Mouse (Mus musculus): ENCODE measurements at regions not wholly inside any gene's neighbourhood (a gene's known extent, or its start where the extent isn't known, plus 50 kb on each side); places are given as distances from the start of the nearest gene placed in this dataset.
"Not testable (repeated sequence)": the region's sequence is repeated elsewhere in the genome, so short reads cannot be mapped to it uniquely, and the experiment has no call there.

- DNase-seq, result no peak
Observed at GRCm38 (mm10) chr7:82047456-82047855, 55.4 kb upstream of the Bnc1 start.

- DNase-seq, result peak; percentile 53 to 69
Observed at GRCm38 (mm10) chr7:82053411-82053810, 61.3 kb upstream of the Bnc1 start.

GRCm38 (mm10) chr7:82056551-82057230 is 64.6 kb upstream of the Bnc1 start:
- peak; percentile 14 to 24 for DNase-seq

- DNase-seq, result peak in 1 of 2 experiments; percentile 27
Observed at GRCm38 (mm10) chr7:82063407-82063806, 71.3 kb upstream of the Bnc1 start.

- DNase-seq, result no peak
Observed at GRCm38 (mm10) chr7:82069629-82070450, 77.7 kb upstream of the Bnc1 start.

- no peak for DNase-seq
Observed at GRCm38 (mm10) chr7:82070946-82071727, 79.0 kb upstream of the Bnc1 start.

GRCm38 (mm10) chr7:82075359-82075758 is 83.3 kb upstream of the Bnc1 start:
- no peak for DNase-seq

GRCm38 (mm10) chr7:82081851-82082250 is 89.8 kb upstream of the Bnc1 start:
- DNase-seq, result no peak

- peak; percentile 9 to 15 for DNase-seq
Observed at GRCm38 (mm10) chr7:82082883-82083282, 90.8 kb upstream of the Sh3gl3 start.

- no peak for DNase-seq
Observed at GRCm38 (mm10) chr7:82084473-82084872, 89.2 kb upstream of the Sh3gl3 start.

- no peak for DNase-seq
Observed at GRCm38 (mm10) chr7:82085205-82085604, 88.4 kb upstream of the Sh3gl3 start.

- DNase-seq, result no peak
Observed at GRCm38 (mm10) chr7:82098136-82098535, 75.5 kb upstream of the Sh3gl3 start.

- DNase-seq, result no peak
Observed at GRCm38 (mm10) chr7:82101314-82101713, 72.3 kb upstream of the Sh3gl3 start.

GRCm38 (mm10) chr7:82105631-82106030 is 68.0 kb upstream of the Sh3gl3 start:
- no peak for DNase-seq

GRCm38 (mm10) chr7:82109141-82109540 is 64.5 kb upstream of the Sh3gl3 start:
- DNase-seq, result not testable (repeated sequence)

GRCm38 (mm10) chr7:82109550-82109949 is 64.1 kb upstream of the Sh3gl3 start:
- no peak for DNase-seq

- DNase-seq, result no peak
Observed at GRCm38 (mm10) chr7:82109977-82110376, 63.7 kb upstream of the Sh3gl3 start.

- DNase-seq, result peak; percentile 26 to 33
Observed at GRCm38 (mm10) chr7:82112046-82112445, 61.6 kb upstream of the Sh3gl3 start.

GRCm38 (mm10) chr7:82115646-82116045 is 58.0 kb upstream of the Sh3gl3 start:
- DNase-seq, result no peak

GRCm38 (mm10) chr7:82119266-82119665 is 54.4 kb upstream of the Sh3gl3 start:
- peak; percentile 91 to 93 for DNase-seq

GRCm38 (mm10) chr7:82119866-82120265 is 53.8 kb upstream of the Sh3gl3 start:
- DNase-seq, result no peak

GRCm38 (mm10) chr7:82121746-82122145 is 51.9 kb upstream of the Sh3gl3 start:
- peak; percentile 83 to 84 for DNase-seq

Measured in cerebellum, postnatal 14 days (tissue).